Mouse (Mus musculus): ENCODE measurements at regions not wholly inside any gene's neighbourhood (a gene's known extent, or its start where the extent isn't known, plus 50 kb on each side); places are given as distances from the start of the nearest gene placed in this dataset.

- TF ChIP-seq CTCF (IDR thresholded peaks at IDR 0.05; ENCODE audit: extremely low read depth, insufficient read length, insufficient replicate concordance, low read depth, low read length) (no peak), POLR2A (IDR thresholded peaks at IDR 0.05; ENCODE audit: low read depth, low read length) (no peak)
- Histone ChIP-seq H3K27me3 (ENCODE audit: control insufficient read depth, insufficient read depth, low read length) (no peaks in the 10 kb centered on the region), H3K4me3 (ENCODE audit: low read depth, low read length) (no peak overlapping the region), H3K27ac (ENCODE audit: insufficient read depth, low read depth, low read length) (no peak overlapping the region), H3K4me1 (ENCODE audit: control insufficient read depth, insufficient read depth, insufficient read length, low read length) (no peaks in the 10 kb centered on the region), H3K36me3 (ENCODE audit: control insufficient read depth, insufficient read depth, low read length) (no peaks in the 10 kb centered on the region)
- WGBS = 74% methylated on average over 7 of the region's 7 CpGs
Observed at GRCm38 (mm10) chr16:97281615-97282110, 74.9 kb upstream of the Bace2 start.

GRCm38 (mm10) chr16:97282943-97283342, 73.6 kb upstream of the Bace2 start:
- Histone ChIP-seq H3K36me3 (ENCODE audit: control insufficient read depth, insufficient read depth, low read length) (no peaks in the 10 kb centered on the region), H3K4me3 (ENCODE audit: low read depth, low read length) (no peak overlapping the region), H3K27me3 (ENCODE audit: control insufficient read depth, insufficient read depth, low read length) (no peaks in the 10 kb centered on the region), H3K4me1 (ENCODE audit: control insufficient read depth, insufficient read depth, insufficient read length, low read length) (no peaks in the 10 kb centered on the region), H3K27ac (ENCODE audit: insufficient read depth, low read depth, low read length) (no peak overlapping the region)
- 86% methylated on average over 9 of the region's 9 CpGs for WGBS
- TF ChIP-seq CTCF (IDR thresholded peaks at IDR 0.05; ENCODE audit: extremely low read depth, insufficient read length, insufficient replicate concordance, low read depth, low read length) = no peak
- TF ChIP-seq POLR2A (IDR thresholded peaks at IDR 0.05; ENCODE audit: low read depth, low read length) = no peak

GRCm38 (mm10) chr16:97285886-97286447, 70.6 kb upstream of the Bace2 start:
- H3K36me3 ChIP-seq (ENCODE audit: control insufficient read depth, insufficient read depth, low read length) = no peaks in the 10 kb centered on the region
- WGBS = 76% methylated on average over 8 of the region's 8 CpGs
- H3K4me1 ChIP-seq (ENCODE audit: control insufficient read depth, insufficient read depth, insufficient read length, low read length) = no peaks in the 10 kb centered on the region
- H3K27me3 ChIP-seq (ENCODE audit: control insufficient read depth, insufficient read depth, low read length) = no peaks in the 10 kb centered on the region
- no peak overlapping the region for H3K4me3 ChIP-seq (ENCODE audit: low read depth, low read length)
- TF ChIP-seq CTCF (IDR thresholded peaks at IDR 0.05; ENCODE audit: extremely low read depth, insufficient read length, insufficient replicate concordance, low read depth, low read length) (no peak), POLR2A (IDR thresholded peaks at IDR 0.05; ENCODE audit: low read depth, low read length) (no peak)
- no peak overlapping the region for H3K27ac ChIP-seq (ENCODE audit: insufficient read depth, low read depth, low read length)

- no peaks in the 10 kb centered on the region for H3K27me3 ChIP-seq (ENCODE audit: control insufficient read depth, insufficient read depth, low read length)
- 29% methylated on average over 3 of the region's 3 CpGs for WGBS
- no peaks in the 10 kb centered on the region for H3K4me1 ChIP-seq (ENCODE audit: control insufficient read depth, insufficient read depth, insufficient read length, low read length)
- no peak overlapping the region for H3K4me3 ChIP-seq (ENCODE audit: low read depth, low read length)
- H3K36me3 ChIP-seq (ENCODE audit: control insufficient read depth, insufficient read depth, low read length) = no peaks in the 10 kb centered on the region
- no peak for TF ChIP-seq CTCF (IDR thresholded peaks at IDR 0.05; ENCODE audit: extremely low read depth, insufficient read length, insufficient replicate concordance, low read depth, low read length)
- no peak for TF ChIP-seq POLR2A (IDR thresholded peaks at IDR 0.05; ENCODE audit: low read depth, low read length)
- H3K27ac ChIP-seq (ENCODE audit: insufficient read depth, low read depth, low read length) = no peak overlapping the region
Observed at GRCm38 (mm10) chr16:97286717-97287116, 69.8 kb upstream of the Bace2 start.

GRCm38 (mm10) chr16:97288634-97289033, 67.9 kb upstream of the Bace2 start:
- Histone ChIP-seq H3K27ac (ENCODE audit: insufficient read depth, low read depth, low read length) (no peak overlapping the region), H3K27me3 (ENCODE audit: control insufficient read depth, insufficient read depth, low read length) (no peaks in the 10 kb centered on the region), H3K36me3 (ENCODE audit: control insufficient read depth, insufficient read depth, low read length) (no peaks in the 10 kb centered on the region), H3K4me1 (ENCODE audit: control insufficient read depth, insufficient read depth, insufficient read length, low read length) (peaks cover 3% of the 10 kb centered on the region; the same call in 1 of the 2 replicates), H3K4me3 (ENCODE audit: low read depth, low read length) (no peak overlapping the region)
- no peak for TF ChIP-seq CTCF (IDR thresholded peaks at IDR 0.05; ENCODE audit: extremely low read depth, insufficient read length, insufficient replicate concordance, low read depth, low read length)
- TF ChIP-seq POLR2A (IDR thresholded peaks at IDR 0.05; ENCODE audit: low read depth, low read length) = no peak
- WGBS = 26% methylated on average over 8 of the region's 8 CpGs

GRCm38 (mm10) chr16:97292484-97293048, 64.0 kb upstream of the Bace2 start:
- Histone ChIP-seq H3K36me3 (ENCODE audit: control insufficient read depth, insufficient read depth, low read length) (no peaks in the 10 kb centered on the region), H3K27me3 (ENCODE audit: control insufficient read depth, insufficient read depth, low read length) (no peaks in the 10 kb centered on the region), H3K4me1 (ENCODE audit: control insufficient read depth, insufficient read depth, insufficient read length, low read length) (peaks cover 3% of the 10 kb centered on the region; the same call in 1 of the 2 replicates), H3K27ac (ENCODE audit: insufficient read depth, low read depth, low read length) (no peak overlapping the region), H3K4me3 (ENCODE audit: low read depth, low read length) (no peak overlapping the region)
- WGBS = 2% methylated on average over 11 of the region's 11 CpGs
- no peak for TF ChIP-seq POLR2A (IDR thresholded peaks at IDR 0.05; ENCODE audit: low read depth, low read length)
- no peak for TF ChIP-seq CTCF (IDR thresholded peaks at IDR 0.05; ENCODE audit: extremely low read depth, insufficient read length, insufficient replicate concordance, low read depth, low read length)

- Histone ChIP-seq H3K27me3 (ENCODE audit: control insufficient read depth, insufficient read depth, low read length) (no peaks in the 10 kb centered on the region), H3K4me3 (ENCODE audit: low read depth, low read length) (no peak overlapping the region), H3K4me1 (ENCODE audit: control insufficient read depth, insufficient read depth, insufficient read length, low read length) (peaks cover 3% of the 10 kb centered on the region; the same call in 1 of the 2 replicates), H3K27ac (ENCODE audit: insufficient read depth, low read depth, low read length) (no peak overlapping the region), H3K36me3 (ENCODE audit: control insufficient read depth, insufficient read depth, low read length) (no peaks in the 10 kb centered on the region)
- no peak for TF ChIP-seq POLR2A (IDR thresholded peaks at IDR 0.05; ENCODE audit: low read depth, low read length)
- TF ChIP-seq CTCF (IDR thresholded peaks at IDR 0.05; ENCODE audit: extremely low read depth, insufficient read length, insufficient replicate concordance, low read depth, low read length) = peak; percentile 96; the same call in 1 of the 2 replicates
- WGBS = under 1% methylated on average over 4 of the region's 4 CpGs
Observed at GRCm38 (mm10) chr16:97293273-97293672, 63.3 kb upstream of the Bace2 start.
